Mouse (Mus musculus): ENCODE measurements around the gene Nuak1.
"Not testable (repeated sequence)": the region's sequence is repeated elsewhere in the genome, so short reads cannot be mapped to it uniquely, and the experiment has no call there.

Nuak1 gene

DNA sequence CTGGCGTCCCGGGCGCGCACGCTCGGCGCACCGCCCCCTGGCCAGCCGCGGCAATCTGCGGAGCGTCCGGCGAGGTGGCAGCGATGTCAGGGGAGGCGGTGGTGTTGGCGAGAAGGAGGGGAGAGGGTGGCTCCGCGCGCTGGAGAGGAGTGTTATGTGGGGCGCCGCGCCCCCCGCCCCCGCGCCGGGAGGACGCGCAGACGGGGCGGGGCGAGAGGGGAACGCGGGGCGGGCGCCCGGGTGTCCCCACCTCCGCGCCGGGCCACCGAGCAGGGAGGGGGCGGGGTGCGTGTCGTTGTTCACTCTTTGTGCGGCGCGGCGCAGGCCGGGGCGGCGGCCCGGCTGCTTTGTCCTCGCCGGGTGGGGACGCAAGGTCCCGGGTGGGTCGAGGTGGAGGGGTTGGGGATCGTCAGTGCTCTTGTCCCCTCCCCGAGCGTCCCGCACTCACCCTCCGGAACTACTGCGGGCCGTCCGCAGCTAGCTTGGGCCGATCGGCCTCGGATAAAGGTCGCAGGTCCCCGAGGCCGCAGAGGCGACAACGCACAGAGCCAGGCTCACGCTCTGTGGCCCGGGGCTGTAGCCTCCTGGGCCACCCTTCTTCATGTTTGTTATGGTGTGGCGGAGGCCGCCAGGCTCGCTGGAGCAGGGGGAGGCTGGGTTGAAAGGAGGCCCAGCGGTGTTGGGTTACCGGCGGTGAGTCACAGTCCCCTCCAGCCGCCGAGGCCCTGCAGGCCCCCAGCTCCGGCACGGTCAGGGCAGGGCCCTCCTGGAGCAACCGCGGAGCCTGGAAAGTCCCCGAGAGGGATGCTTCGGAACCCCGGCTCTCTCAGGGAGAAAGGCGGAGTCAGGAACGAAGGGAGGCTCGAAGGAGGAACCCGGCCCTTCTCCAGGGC is at the start of gene Nuak1:
Nuak1 (minus strand) TSS at position 57 of the 893 bp plus-strand sequence.
- DNase-seq: peak; percentile 77

DNA sequence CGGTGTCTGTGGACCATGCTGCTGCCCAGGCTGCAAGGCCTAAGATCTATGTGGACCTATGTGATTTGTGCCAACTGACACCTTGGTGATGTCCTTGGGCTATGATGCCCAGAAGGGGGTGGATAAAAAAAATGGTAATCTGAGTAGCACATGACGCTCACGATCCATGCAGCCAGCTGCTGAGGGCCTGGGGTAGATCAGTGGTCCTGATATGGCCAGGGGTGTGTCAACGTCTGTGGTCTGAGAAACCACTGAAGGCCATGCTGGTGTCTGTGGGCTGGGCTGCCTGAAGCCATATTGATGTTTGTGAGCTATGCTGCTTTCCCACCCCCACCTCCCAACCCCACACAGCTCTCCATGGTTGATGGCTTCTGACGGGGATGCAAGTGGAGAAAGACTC is 49.7 kb upstream of the Nuak1 start:
- DNase-seq: no peak

DNA sequence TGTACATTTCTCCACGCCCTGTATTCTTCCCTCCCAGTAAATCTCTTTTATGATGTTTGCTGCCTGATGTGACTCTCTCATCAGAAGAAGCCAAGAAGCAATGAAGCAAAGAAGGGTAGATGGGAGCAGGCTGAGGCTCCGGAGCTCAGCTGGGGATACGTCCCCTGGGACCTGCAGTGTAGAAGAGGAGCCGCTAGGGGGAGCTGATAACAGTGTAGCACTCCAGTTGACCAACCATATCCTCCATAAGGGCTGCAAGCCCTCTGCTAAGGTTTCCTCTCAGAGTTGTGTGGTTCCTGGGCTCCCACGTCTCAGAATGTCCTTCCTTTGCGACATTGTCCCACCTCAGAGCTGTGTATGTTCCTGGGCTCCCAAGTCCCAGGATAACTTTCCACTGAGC is 47.9 kb upstream of the Nuak1 start:
- DNase-seq: peak; percentile 69

DNA sequence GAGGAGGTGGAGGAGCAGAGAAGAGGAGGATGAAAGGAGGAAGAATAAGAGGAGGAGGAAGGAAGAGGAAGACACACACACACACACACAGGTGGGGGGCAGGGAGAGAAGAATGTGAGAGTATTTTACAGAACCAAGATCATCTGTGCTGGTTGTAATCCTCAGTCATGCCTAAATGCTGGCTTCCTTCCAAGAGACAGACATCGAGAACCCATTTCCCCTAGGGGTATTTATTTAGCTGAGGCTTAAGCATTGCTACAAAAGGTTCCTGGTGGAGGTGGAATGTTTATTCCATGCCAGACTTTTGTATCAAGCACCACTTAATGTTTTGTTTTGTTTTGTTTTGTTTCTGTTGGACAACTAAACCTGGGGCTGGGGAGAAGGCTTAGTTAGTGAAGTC is 44.3 kb upstream of the Nuak1 start:
- no peak for DNase-seq

DNA sequence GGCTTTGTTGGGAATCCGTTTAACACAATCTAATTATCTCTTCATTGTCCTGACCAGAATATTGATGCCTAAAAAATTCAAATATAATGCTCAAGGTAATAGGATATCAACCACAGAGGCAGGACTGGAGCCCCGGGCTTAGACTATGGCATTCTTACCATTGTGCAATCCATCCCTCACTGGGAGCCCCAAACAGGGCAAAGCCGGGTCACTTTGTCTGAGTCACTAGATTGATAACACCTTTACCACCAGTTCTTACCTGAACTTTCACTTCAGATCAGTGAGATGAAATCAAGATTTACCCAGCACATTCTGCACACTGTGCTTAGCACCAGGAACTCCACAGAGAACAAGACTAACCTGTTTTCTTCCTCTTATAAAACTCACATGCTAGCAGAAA is 43.2 kb upstream of the Nuak1 start:
- no peak for DNase-seq

DNA sequence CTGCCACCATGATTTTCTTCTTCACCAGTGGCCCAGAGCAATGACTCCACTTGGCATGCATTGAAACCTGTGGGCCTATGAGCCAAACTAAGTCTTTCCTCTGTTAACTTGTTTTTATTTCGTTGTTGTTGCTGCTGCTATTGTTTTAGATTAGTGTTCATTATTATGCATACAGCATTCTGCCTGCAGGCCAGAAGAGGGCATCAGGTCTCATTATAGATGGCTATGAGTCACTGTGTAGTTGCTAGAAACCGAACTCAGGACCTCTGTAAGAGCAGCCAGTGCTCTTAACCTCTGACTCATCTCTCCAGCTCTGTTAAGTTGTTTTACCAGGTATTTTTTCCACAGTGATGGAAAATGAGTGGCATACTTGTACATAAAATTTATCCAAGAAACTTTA is 42.7 kb upstream of the Nuak1 start:
- no peak for DNase-seq

DNA sequence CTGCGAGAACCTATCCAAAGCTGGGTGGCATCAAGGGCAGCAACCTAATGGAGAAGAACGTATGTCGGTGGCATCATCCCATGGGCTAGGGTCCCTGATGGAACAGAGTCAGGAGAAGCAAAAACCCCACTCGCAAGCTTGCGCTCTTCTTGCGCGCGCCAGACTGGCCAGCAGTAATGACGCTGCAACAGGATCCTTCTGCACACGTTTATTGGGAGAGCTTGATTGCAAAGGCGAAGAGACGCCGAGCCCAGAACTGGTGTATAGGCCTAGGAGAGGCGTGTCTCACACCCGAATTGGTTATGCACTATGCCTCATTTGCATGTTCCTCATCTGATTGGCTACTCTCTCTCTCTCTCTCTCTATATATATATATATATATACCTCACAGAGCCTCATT is 42.0 kb upstream of the Nuak1 start:
- DNase-seq: not testable (repeated sequence)

DNA sequence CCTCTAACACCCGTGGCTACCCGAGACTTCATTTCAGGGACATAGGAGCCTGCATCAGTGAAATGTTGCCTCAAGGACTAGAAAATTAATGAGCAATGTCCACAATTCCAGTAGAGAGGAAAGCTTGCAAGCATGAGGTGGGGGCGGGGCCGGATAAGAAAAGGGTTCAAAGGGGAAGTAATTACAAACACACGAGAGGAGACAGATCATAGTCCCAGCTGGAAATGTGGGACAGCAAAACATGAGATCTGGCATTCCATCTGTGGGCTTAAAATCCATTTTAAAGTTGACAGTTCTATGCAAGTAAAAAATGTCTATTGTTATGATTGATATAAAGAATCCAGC is 40.9 kb upstream of the Nuak1 start:
- DNase-seq: no peak

DNA sequence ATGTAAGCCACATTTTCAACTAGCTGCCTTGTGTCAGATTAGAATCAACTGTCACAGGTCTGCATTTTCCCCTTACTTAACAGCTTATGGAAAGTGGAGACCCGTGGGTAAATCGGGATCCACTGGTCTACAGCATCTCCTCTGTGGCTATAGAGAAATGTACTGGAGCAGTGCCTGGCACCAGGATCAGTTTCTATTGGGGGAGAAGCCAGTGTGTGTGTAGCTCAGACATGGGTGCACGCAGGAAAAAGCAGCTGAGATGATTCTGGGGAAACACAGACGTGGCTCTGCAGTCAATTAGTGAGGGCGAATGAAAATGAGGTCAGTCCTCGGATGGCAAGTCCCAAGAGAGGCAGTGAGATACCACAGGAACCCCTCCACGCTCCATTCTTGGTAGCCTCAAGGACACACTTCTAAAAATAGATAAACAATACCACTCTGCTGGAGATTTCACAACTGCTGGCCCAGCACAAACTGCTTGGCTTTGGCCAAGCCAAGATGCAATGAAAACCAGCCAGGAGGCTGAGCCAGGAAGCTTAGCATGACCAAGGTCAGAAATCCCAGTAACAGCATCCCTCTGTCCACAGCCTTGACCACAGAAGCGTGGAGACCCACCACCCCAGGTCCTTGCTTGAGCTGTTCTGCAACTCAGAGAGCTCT is 40.4 kb upstream of the Nuak1 start:
- DNase-seq: no peak

DNA sequence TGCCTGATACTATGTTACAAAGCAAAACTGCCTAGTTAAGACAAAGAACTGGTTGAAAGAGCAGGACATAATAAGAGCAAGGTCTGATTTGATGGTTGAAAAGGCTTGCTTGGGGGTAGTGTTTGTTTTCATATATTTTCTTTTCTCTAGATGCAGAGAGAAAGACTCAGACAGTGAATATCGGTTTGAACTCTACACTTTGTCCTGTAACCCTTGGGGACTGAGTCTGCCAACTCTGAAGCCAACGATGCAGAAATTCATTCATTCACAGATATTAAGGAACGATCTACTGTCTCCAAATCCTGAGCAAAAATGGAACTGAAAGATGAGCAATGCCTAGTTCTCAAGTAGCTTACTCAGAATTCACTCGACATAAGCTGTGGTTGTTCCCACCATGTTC is 39.7 kb upstream of the Nuak1 start:
- no peak for DNase-seq

DNA sequence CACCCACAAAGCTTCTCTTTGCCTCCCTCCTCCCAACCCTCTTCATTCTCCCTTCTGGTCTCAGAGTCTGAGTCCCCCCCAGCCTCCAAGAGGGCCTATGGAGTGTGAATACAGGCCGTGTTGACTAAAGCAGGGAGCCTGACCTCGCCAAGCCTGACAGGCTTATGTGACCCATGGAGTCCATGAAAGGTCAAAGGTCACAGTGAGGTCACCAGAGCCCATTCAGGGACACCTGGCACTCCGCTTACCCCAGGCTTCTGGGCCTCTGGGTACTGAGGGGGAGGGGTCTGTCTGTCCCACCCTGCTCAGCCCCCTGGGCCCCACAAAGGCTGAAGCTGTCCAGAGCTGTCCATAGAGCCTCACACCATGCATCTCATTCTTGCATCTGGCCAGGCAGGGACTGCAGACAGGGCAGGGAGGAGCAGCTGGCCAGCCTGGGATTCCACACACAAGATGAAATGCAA is 37.2 kb upstream of the Nuak1 start:
- peak; percentile 34 for DNase-seq

DNA sequence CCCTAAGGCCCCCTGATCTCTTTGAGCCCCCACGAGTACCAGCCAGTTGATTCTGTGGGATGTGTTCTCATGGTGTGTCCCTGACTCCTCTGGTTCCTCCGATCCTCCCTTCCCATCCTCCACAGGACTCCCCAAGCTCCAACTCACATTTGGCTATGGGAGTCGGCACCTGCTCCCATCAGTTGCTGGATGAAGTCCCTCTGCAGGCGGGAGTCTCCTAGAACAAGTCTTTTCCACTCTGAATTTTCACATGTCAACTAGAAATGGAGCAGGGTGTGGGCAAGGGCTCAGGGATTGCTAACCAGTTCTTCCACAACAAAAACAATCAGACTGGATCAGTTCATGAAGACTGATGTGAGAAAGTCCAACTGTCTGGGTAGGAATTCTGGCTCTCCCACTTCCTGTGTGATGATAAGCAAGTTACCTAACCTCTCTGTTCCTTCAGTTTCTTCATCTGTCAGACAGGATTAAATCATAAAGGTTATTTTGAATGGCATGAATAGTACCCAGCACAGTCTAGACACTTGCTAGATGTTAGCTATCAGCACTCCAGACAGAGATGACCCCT is 36.7 kb upstream of the Nuak1 start:
- no peak for DNase-seq

DNA sequence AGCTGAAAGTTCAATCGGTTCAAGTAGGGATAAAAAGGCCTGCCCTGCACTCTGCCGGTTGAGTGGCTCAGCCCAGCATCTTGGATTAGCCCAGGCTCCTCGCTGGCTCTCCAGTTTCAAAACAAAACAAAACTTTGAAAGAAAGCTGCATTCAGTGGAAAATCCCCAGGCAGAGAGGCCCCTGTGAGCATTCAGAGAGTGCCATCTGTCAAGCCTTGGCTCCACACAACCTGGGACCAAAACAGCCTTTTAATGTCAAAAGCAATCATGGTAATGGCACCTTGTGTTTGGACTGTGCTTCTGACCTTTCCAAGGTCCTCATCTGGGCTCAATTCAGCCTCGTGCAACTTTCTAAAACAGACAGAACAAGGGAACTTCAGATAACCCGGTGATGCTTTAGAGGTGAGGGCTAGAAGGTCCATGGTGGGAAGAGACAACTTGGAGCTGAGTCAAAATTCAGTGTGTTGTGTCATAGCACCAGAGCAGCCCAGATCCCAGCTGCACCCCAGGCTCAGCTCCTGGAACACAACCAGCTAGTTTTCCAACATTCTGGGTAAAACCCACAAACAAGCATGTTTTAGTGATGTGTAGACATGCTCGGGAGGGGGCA is 27.3 kb upstream of the Nuak1 start:
- no peak for DNase-seq

DNA sequence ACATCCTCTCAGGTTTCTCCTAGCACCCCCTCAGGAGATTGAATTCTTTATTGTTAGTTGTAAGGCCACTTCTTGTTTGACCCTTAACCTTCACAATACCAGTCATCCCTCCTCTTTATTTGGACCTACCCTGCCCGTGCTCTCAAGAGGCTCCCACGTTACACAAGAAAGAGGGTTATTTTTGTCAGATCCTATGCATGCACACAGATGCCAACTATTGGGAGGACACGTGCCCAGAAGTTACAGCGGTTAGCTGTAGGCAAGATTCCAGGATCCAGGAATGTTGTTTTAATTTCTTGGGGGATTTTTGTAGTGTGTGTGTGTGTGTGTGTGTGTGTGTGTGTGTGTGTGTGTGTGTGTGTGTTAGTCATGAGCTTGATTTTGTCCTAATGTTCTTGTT is 25.1 kb upstream of the Nuak1 start:
- DNase-seq: no peak

DNA sequence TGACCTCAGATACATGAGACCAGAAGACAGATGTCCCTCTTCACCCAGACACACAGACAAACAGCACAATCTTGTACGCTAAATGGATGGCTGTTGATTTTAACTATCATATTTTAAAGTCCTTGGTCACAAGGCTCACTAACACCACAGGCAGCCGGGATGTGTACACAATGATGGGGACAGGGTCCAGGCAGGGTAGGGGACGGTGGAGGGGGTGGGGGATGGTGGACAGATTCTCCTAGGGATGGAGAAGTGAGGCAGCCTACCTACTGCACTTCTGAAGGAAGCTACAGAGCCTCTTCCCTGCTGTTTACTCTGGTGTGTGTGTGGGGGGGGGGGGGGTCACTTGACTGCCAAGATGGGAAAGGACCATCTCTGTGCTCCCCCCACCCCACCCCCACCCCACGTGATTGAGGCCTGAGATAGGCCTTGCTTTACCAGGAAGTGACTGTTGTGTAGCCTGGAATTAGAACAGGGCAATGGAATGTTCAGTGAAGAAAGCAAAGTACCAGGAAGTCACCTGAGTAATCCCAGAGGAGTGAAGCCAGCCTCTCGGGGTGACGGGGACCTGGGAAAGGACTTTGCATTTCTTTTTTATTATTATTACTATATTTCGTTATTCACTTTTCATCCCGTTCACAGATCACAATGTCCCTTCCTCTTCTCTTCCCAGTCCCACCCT is 20.2 kb upstream of the Nuak1 start:
- DNase-seq: peak; percentile 15

DNA sequence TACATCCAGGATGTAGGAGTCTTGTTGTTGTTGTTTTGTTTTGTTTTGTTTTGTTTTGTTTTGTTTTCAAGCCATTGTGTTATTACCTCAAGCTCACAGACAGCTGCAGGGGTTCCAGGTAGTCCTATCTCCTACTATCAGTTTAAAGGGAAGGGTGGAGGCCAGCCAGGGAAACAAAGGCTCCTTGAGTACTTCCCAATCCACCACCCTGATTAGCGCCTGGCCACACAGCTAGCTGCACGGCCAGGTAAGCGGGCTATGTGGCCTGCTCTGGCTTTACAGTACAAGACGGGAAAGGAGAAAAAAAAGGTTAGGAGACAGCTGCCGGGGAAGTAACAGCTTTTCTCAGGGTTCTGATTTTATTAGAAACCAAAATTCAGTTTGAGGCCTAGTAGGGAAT is 17.7 kb upstream of the Nuak1 start:
- no peak for DNase-seq

DNA sequence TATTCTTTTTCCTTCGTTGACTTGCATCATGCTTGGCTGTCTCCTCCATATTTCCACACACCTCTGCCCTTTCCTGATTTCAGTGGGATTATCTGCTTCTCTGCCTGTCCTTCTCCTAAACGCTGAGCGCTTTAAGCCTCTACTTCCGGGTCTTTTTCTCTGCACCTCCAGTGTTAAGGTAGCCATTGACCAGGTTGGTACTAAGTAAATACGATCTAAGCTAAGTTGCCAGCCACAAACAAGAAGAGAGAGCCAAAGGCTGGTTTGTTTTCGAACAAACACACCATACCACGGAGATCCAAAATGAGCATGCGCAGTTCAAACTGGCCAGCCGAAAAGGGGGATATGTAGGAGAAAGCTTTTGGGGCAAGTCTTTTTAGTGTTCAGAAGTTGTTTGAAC is 17.1 kb upstream of the Nuak1 start:
- no peak for DNase-seq

DNA sequence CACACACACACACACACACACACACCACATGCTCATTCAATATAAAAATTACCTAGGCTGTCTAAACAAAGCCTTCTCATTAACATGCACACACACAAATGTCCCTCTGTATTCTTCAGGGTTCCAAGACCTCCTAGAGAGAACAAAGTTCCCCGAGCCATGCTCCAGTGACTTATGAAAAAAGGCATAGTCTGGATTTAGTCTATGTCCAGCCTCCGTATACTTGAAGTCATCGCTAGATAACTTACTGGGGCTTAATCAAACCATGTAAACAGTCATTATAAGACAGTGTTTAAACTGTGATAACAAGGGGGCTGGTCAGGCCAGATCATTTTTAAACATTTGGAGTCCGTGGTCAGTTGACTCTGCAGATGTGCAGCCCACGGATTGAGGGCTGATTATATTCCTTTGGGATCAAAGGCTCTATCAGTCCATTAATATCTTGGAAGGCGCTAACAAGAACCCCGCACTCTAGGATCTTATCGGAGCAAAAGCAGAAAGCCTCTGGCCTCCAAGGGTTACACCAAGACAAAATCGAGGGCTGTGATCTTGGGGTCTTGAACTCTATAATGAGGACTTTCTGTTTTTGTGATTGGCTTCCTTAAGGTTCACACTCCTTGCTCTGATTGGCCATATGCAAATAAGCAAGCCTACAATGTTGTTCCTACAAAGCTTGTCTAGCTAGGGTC is 16.4 kb upstream of the Nuak1 start:
- no peak for DNase-seq

DNA sequence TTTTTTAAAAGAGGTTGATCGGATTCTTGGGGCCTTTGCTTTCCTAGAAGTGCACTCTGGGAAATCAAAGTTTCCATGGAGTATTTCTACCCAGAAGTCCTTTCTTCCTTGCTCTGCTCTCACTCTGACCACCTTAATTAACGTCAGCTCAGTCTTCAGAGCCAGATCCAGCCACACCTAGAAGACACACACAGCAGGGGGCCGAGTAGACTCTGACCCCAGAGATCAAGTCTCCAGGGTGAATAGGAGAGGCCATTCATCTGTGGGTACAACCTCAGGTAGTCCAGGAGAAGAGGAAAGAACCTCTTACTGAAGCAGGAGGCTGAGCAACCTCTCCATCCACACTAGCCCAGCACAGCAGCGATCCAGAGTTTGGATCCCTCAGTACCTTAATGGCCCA is 11.5 kb upstream of the Nuak1 start:
- no peak for DNase-seq

DNA sequence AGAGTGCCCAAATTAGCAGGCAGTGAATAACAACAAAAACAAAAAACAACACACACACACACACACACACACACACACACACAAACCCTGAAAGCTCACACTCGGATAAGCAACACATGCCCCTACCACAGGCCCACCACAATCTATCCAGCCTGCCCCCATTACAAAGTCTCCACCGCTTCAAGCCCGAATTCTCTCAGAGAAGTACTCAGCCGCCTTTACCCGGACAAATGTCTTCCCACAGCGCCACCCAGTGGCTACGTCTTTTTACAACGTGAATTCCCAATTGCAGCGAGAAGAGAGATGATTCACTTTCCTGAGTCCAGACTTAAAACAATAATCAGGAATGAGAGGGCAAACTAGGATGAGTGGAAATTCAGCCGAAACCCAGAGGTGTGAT is 10.3 kb upstream of the Nuak1 start:
- peak; percentile 75 for DNase-seq

DNA sequence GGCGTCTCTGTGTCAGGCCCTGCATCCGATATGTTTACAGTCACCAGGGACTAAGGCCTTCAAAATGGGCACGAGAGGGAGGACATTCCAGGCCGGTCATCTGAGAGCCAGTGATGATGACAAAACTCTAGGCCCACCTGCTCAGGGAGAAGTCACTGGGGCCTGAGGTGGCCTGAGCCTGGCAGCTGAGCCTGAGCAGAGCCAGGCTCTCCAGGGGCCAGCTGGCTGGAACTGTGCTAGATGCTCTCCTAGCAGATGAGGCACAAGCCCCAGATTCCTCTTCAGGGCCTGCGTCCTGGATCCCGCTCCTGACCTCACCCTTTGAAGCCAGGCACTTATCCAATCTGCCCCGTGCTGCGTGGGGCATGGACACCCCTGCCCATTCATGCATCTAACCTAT is 9.3 kb upstream of the Nuak1 start:
- DNase-seq: no peak

DNA sequence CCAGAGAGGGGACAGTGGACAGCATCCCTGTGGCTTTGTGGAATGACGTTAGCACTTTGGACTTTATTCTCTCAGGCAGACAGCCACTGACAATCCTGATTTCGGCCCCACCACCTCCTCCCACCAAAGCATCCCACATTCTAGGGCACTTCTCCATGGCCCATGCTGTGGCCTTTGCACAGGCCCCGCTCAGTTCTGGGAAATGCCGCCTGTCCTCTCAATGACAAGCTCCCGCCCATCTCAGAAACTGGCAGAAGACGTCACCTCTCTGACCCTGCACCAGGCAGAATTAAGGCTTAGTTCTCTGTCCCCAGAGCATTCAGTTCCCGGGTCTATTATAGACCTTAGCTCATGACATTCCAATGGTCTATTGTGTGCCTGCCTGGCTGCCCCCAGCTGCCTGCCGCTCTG is 7.0 kb upstream of the Nuak1 start:
- DNase-seq: no peak

DNA sequence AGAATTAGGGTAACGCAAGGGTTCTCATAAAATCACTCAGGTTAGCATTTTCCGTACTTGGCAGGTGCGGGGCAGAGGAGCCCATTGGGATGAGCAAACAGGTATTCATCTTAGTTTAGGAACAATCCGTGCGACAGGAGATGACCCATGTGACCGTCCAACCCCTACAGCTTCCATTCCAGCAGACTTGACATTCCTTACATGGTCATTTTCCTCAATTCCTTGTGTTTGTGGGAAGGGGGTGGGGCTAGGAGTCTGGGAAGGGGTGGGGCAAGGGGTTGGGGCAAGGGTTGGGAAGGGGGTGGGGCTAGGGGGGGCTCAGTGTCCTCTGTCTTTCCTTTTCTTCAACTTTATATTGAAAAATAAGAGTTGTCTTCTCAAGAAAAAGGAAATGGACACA is 6.3 kb upstream of the Nuak1 start:
- DNase-seq: no peak

Measured in liver (tissue).